Comparison of ENCODE assay signal across 8 mouse cellular contexts in genomic region chr10:18056391-18056745, GRCm38 (mm10). TPM values are rescaled to one million over a fixed set of nuclear protein-coding genes. Genes with fewer than 3 reads are reported as not detected.
DNase-seq lines count a peak whose midpoint lies in the region; ATAC-seq lines count a peak whose summit lies in the region.

No protein-coding gene starts in this region.

- H3K9me3 ChIP-seq in forebrain, embryonic 12.5 days, result no peaks in the 10 kb centered on the region
- H3K9me3 ChIP-seq in liver, embryonic 11.5 days (ENCODE audit: control insufficient read depth, low read length), result no peaks in the 10 kb centered on the region
- H3K9me3 ChIP-seq in stomach, embryonic 16.5 days (replicated peaks; ENCODE audit: control insufficient read depth, low read length), result no peaks in the 10 kb centered on the region

- H3K36me3 ChIP-seq in forebrain, embryonic 12.5 days (replicated peaks), result no peaks in the 10 kb centered on the region
- H3K36me3 ChIP-seq in liver, embryonic 11.5 days (ENCODE audit: control insufficient read depth, insufficient read depth, low read length), result no peaks in the 10 kb centered on the region
- no peaks in the 10 kb centered on the region for H3K36me3 ChIP-seq in stomach, embryonic 16.5 days (ENCODE audit: control insufficient read depth, insufficient read depth, low read length)

- peak; percentile 50 for DNase-seq in cerebellum, adult 9-10 months
- no peak for DNase-seq in cerebellum, adult 18-20 months
- DNase-seq in 416B (ENCODE audit: low read depth), result peak; percentile 53
- DNase-seq in liver, embryonic 11.5 days (ENCODE audit: low spot score), result no peak
- DNase-seq in left cerebral cortex, postnatal 36 days (ENCODE audit: low spot score in 2 of 2), result no peak

- peak overlapping the region; percentile 97 for H3K4me3 ChIP-seq in forebrain, embryonic 12.5 days (replicated peaks)
- peak overlapping the region; percentile 87 for H3K4me3 ChIP-seq in liver, embryonic 11.5 days (ENCODE audit: low read depth, low read length)
- peak overlapping the region; percentile 92 for H3K4me3 ChIP-seq in stomach, embryonic 16.5 days (replicated peaks; ENCODE audit: low read length)

- peak overlapping the region; percentile 78 for H3K4me2 ChIP-seq in forebrain, embryonic 12.5 days
- H3K4me2 ChIP-seq in liver, embryonic 11.5 days, result peak overlapping the region; percentile 82
- peak overlapping the region; percentile 75 for H3K4me2 ChIP-seq in stomach, embryonic 16.5 days (ENCODE audit: low read depth, low read length)

- under 1% methylated on average over 8 of the region's 8 CpGs for WGBS in forebrain, embryonic 12.5 days
- WGBS in liver, embryonic 11.5 days, result 3% methylated on average over 8 of the region's 8 CpGs
- WGBS in stomach, embryonic 16.5 days, result under 1% methylated on average over 8 of the region's 8 CpGs

- intact Hi-C loops in left cerebral cortex, postnatal 36 days (cut with DNase I), result loop anchor here (5.0 to 10.0 kb wide), 2 partner anchors 46 to 322 kb away; no protein-coding TSS in a partner anchor

- H3K27me3 ChIP-seq in forebrain, embryonic 12.5 days, result no peaks in the 10 kb centered on the region
- no peaks in the 10 kb centered on the region for H3K27me3 ChIP-seq in liver, embryonic 11.5 days (replicated peaks; ENCODE audit: control insufficient read depth, insufficient read depth, low read length)
- no peaks in the 10 kb centered on the region for H3K27me3 ChIP-seq in stomach, embryonic 16.5 days (ENCODE audit: control insufficient read depth, insufficient read depth, low read length)

- H3K9ac ChIP-seq in forebrain, embryonic 12.5 days, result peak overlapping the region; percentile 94
- peak overlapping the region; percentile 82 for H3K9ac ChIP-seq in liver, embryonic 11.5 days (ENCODE audit: low read depth, low read length)
- peak overlapping the region; percentile 97 for H3K9ac ChIP-seq in stomach, embryonic 16.5 days (ENCODE audit: low read length)

- H3K4me1 ChIP-seq in forebrain, embryonic 12.5 days, result peaks cover 16% of the 10 kb centered on the region
- H3K4me1 ChIP-seq in liver, embryonic 11.5 days (replicated peaks; ENCODE audit: control insufficient read depth, insufficient read depth, low read length), result peaks cover 11% of the 10 kb centered on the region
- H3K4me1 ChIP-seq in stomach, embryonic 16.5 days (ENCODE audit: control insufficient read depth, insufficient read depth, low read length), result peaks cover 21% of the 10 kb centered on the region

- peak overlapping the region; percentile 95 for H3K27ac ChIP-seq in forebrain, embryonic 12.5 days
- H3K27ac ChIP-seq in liver, embryonic 11.5 days (ENCODE audit: low read depth, low read length), result peak overlapping the region; percentile 83; the same call in 1 of the 2 replicates
- peak overlapping the region; percentile 89 for H3K27ac ChIP-seq in stomach, embryonic 16.5 days (ENCODE audit: low read length)

- ATAC-seq in forebrain, embryonic 12.5 days (ENCODE audit: low FRiP score), result no peak
- no peak for ATAC-seq in liver, embryonic 11.5 days (replicated peaks; ENCODE audit: low FRiP score)
- no peak for ATAC-seq in stomach, embryonic 16.5 days (ENCODE audit: insufficient read depth, low FRiP score)
- ATAC-seq in inflammation-experienced regulatory T-cells, adult 6 months, result no peak

RNA-seq across cellular contexts. Expression of gene Reps1, which starts 0.7 kb away (rescaled TPM):
- 12.9 and 20.3 TPM in 2 replicates for polyA plus RNA-seq in forebrain, embryonic 12.5 days (2016; fragmentation: Nextera tagmentation; extraction: Ambion mirVana)
- polyA plus RNA-seq in liver, embryonic 11.5 days (2014; fragmentation: Nextera tagmentation; extraction: Ambion mirVana), result 13.3 and 17.8 TPM in 2 replicates
- polyA plus RNA-seq in stomach, embryonic 16.5 days (2015; fragmentation: Nextera tagmentation; extraction: Ambion mirVana), result 9.0 and 10.3 TPM in 2 replicates
- total RNA-seq in left cerebral cortex, postnatal 36 days (2021), result 10 to 100 TPM; 57.7 to 63.3 TPM
- 10 to 100 TPM; 23.5 to 57.7 (median 36.7) TPM for polyA plus RNA-seq in inflammation-experienced regulatory T-cells, adult 6 months (2017; shearing (Covaris generic))

RNA-seq across cellular contexts. Expression of gene Abracl, which starts 33.3 kb away (rescaled TPM):
- 226 and 252 TPM in 2 replicates for polyA plus RNA-seq in forebrain, embryonic 12.5 days (2016; fragmentation: Nextera tagmentation; extraction: Ambion mirVana)
- polyA plus RNA-seq in liver, embryonic 11.5 days (2014; fragmentation: Nextera tagmentation; extraction: Ambion mirVana), result 109 and 115 TPM in 2 replicates
- 154 and 192 TPM in 2 replicates for polyA plus RNA-seq in stomach, embryonic 16.5 days (2015; fragmentation: Nextera tagmentation; extraction: Ambion mirVana)
- total RNA-seq in left cerebral cortex, postnatal 36 days (2021), result 10 to 100 TPM; 14.2 to 18.4 TPM
- 100 to 1,000 TPM; 410 to 733 (median 423) TPM for polyA plus RNA-seq in inflammation-experienced regulatory T-cells, adult 6 months (2017; shearing (Covaris generic))

Comparison
In these comparisons a context has a peak if more than half of its experiments do, and no peak if none do; other contexts are left out.
1. DNase-seq: peak in cerebellum, adult 9-10 months (single experiment) and 416B (single experiment); none in cerebellum, adult 18-20 months (0 of 2), liver, embryonic 11.5 days (single experiment) and left cerebral cortex, postnatal 36 days (0 of 2).
2. Peak in every context shown above with its lines, with median percentiles within 50 percentile points of each other: H3K27ac ChIP-seq, H3K4me2 ChIP-seq, H3K4me3 ChIP-seq and H3K9ac ChIP-seq.